Mouse (Mus musculus) large intestine, adult 2 months (tissue): ENCODE results near the gene Gm21860. TPM values are rescaled to one million over a fixed set of nuclear protein-coding genes. Genes with fewer than 3 reads are reported as not detected.
A peak's percentile ranks its signal among the peaks of the same experiment; 100 is the strongest.
"Not testable (repeated sequence)": the region's sequence is repeated elsewhere in the genome, so short reads cannot be mapped to it uniquely, and the experiment has no call there.

Experiments used
- DNase-seq: peaks from one replicate; pipeline ENCODE4 v3.0.0-alpha.2; 2012; ENCODE audit warnings: low read depth, low spot score
- WGBS: fragments of 180-500 bp; shearing (Covaris S2); methylation state at CpG from one replicate; pipeline ENCODE4 v1.1.7; 2018; 5-methylcytosine and 5-hydroxymethylcytosine counted together
- polyA plus RNA-seq: library from polyadenylated mRNA; depleted of rRNA; stranded (reverse); fragments of >200 nt; gene quantifications from 2 replicates; pipeline ENCODE4 v1.2.3, GENCODE M21; 2012; rRNA removed

The Gm21860 gene
- not detected in 2 replicates for polyA plus RNA-seq

- DNase-seq, result not testable (repeated sequence)
- WGBS, result no CpG with 5 or more reads among the region's 8 CpGs
Measured at GRCm38 (mm10) chrY:90754721-90755120, at the start of gene Gm21860. Gene Gm21860 (minus strand): TSS chrY:90754821.

GRCm38 (mm10) chrY:90784438-90784837 is 29.8 kb upstream of the Gm21860 start, which contains the start of gene Gm47283:
Gene Gm47283 (plus strand): TSS chrY:90784738.
- WGBS, result no CpG with 5 or more reads among the region's 48 CpGs
- DNase-seq, result not testable (repeated sequence)

GRCm38 (mm10) chrY:90745256-90745655 is 9.4 kb downstream of the Gm21860 start:
- whole genome bisulfite sequencing, result 92% methylated on average over 5 of the region's 5 CpGs
- not testable (repeated sequence) for DNase-seq

GRCm38 (mm10) chrY:90744381-90744981 is 10.1 kb downstream of the Gm21860 start:
- WGBS, result 63% methylated on average over 51 of the region's 51 CpGs
- DNase-seq, result not testable (repeated sequence)

GRCm38 (mm10) chrY:90743811-90744220 is 10.8 kb downstream of the Gm21860 start:
- DNase-seq, result no peak
- WGBS, result 70% methylated on average over 8 of the region's 21 CpGs

- not testable (repeated sequence) for DNase-seq
- 83% methylated on average over 40 of the region's 46 CpGs for WGBS
Measured at GRCm38 (mm10) chrY:90743053-90743810, 11.4 kb downstream of the Gm21860 start.

- DNase-seq, result not testable (repeated sequence)
- 89% methylated on average over 49 of the region's 49 CpGs for WGBS
Measured at GRCm38 (mm10) chrY:90742261-90743052, 12.2 kb downstream of the Gm21860 start.

GRCm38 (mm10) chrY:90741452-90742260 is 13.0 kb downstream of the Gm21860 start:
- DNase-seq, result not testable (repeated sequence)
- 87% methylated on average over 43 of the region's 43 CpGs for WGBS

GRCm38 (mm10) chrY:90741006-90741405 is 13.6 kb downstream of the Gm21860 start:
- DNase-seq, result not testable (repeated sequence)
- WGBS, result 83% methylated on average over 38 of the region's 38 CpGs

- peak; percentile 44 for DNase-seq
- WGBS, result 52% methylated on average over 14 of the region's 14 CpGs
Measured at GRCm38 (mm10) chrY:90740013-90740561, 14.5 kb downstream of the Gm21860 start.

- WGBS, result 49% methylated on average over 11 of the region's 11 CpGs
- DNase-seq, result not testable (repeated sequence)
Measured at GRCm38 (mm10) chrY:90739531-90740012, 15.0 kb downstream of the Gm21860 start.

- not testable (repeated sequence) for DNase-seq
- WGBS, result 72% methylated on average over 28 of the region's 28 CpGs
Measured at GRCm38 (mm10) chrY:90738841-90739530, 15.6 kb downstream of the Gm21860 start.

- WGBS, result 75% methylated on average over 1 of the region's 1 CpGs
- no peak for DNase-seq
Measured at GRCm38 (mm10) chrY:90738431-90738680, 16.3 kb downstream of the Gm21860 start.

- no peak for DNase-seq
- WGBS, result 79% methylated on average over 3 of the region's 7 CpGs
Measured at GRCm38 (mm10) chrY:90737606-90738430, 16.8 kb downstream of the Gm21860 start.

- not testable (repeated sequence) for DNase-seq
- 77% methylated on average over 5 of the region's 9 CpGs for WGBS
Measured at GRCm38 (mm10) chrY:90736217-90737000, 18.2 kb downstream of the Gm21860 start.

GRCm38 (mm10) chrY:90735181-90735895 is 19.3 kb downstream of the Gm21860 start:
- DNase-seq, result not testable (repeated sequence)
- WGBS, result 85% methylated on average over 5 of the region's 5 CpGs
